In genomic region chr11:4220443-4221400, GRCm38 (mm10) we compare ENCODE assay signal across 9 mouse cellular contexts. TPM values are rescaled to one million over a fixed set of nuclear protein-coding genes. Genes with fewer than 3 reads are reported as not detected.
DNase-seq lines count a peak whose midpoint lies in the region; ATAC-seq and TF ChIP-seq lines count a peak whose summit lies in the region.
"Had no signal": no experiment of that assay in that cellular context is flagged by ENCODE, and none has a peak within 500 bp of the region (broad histone marks: within the 10 kb centered on the region; RNA-seq: fewer than 3 reads in every experiment).

No protein-coding gene starts in this region.

- no peaks in the 10 kb centered on the region for H3K9me3 ChIP-seq in CH12.LX (replicated peaks; ENCODE audit: low read length)
- H3K9me3 ChIP-seq in forebrain, embryonic 14.5 days (replicated peaks; ENCODE audit: control insufficient read depth, low read length) = no peaks in the 10 kb centered on the region
- no peaks in the 10 kb centered on the region for H3K9me3 ChIP-seq in intestine, postnatal 0 days (ENCODE audit: control insufficient read depth)
- no peaks in the 10 kb centered on the region for H3K9me3 ChIP-seq in liver, embryonic 12.5 days (replicated peaks)
- H3K9me3 ChIP-seq: stomach, embryonic 15.5 days had no signal

- H3K36me3 ChIP-seq in CH12.LX (replicated peaks in 1 of 2; ENCODE audit: control insufficient read depth in 1 of 2, insufficient read depth in 1 of 2, low read length in 1 of 2) = peaks cover 1 to 11% of the 10 kb centered on the region in 2 experiments
- H3K36me3 ChIP-seq in forebrain, embryonic 14.5 days (ENCODE audit: control insufficient read depth, insufficient read depth, low read length) = no peaks in the 10 kb centered on the region
- peaks cover 1% of the 10 kb centered on the region; the same call in 1 of the 2 replicates for H3K36me3 ChIP-seq in intestine, postnatal 0 days (ENCODE audit: control insufficient read depth, insufficient read depth)
- H3K36me3 ChIP-seq in liver, embryonic 12.5 days = no peaks in the 10 kb centered on the region
- H3K36me3 ChIP-seq: stomach, embryonic 15.5 days had no signal

- H3K4me1 ChIP-seq in CH12.LX (ENCODE audit: control insufficient read depth in 1 of 2, insufficient read depth in 2 of 2) = peaks cover 23 to 63% of the 10 kb centered on the region in 2 experiments
- no peaks in the 10 kb centered on the region for H3K4me1 ChIP-seq in forebrain, embryonic 14.5 days (ENCODE audit: control insufficient read depth, insufficient read depth, low read length)
- 0 out of 2 replicates have a peak, but pooled peaks cover 2% of the 10 kb centered on the region for H3K4me1 ChIP-seq in intestine, postnatal 0 days (replicated peaks; ENCODE audit: control insufficient read depth, insufficient read depth, low read length)
- peaks cover 77% of the 10 kb centered on the region for H3K4me1 ChIP-seq in liver, embryonic 12.5 days

- TF ChIP-seq RAD21 in CH12.LX (IDR thresholded peaks at IDR 0.05; ENCODE audit: low read depth, low read length) = peak; percentile 100

- H3K9ac ChIP-seq in CH12.LX (ENCODE audit: insufficient read depth, low read depth) = no peak overlapping the region
- H3K9ac ChIP-seq in forebrain, embryonic 14.5 days (ENCODE audit: low read length) = no peak overlapping the region
- no peak overlapping the region for H3K9ac ChIP-seq in intestine, postnatal 0 days (ENCODE audit: low read depth, low read length)
- H3K9ac ChIP-seq in liver, embryonic 12.5 days = no peak overlapping the region
- H3K9ac ChIP-seq: stomach, embryonic 15.5 days had no signal

- TF ChIP-seq POLR2A in CH12.LX (IDR thresholded peaks at IDR 0.05; ENCODE audit: low read depth, low read length) = no peak
- no peak for TF ChIP-seq POLR2A in brain, embryonic 14.5 days (IDR thresholded peaks at IDR 0.05; ENCODE audit: borderline replicate concordance, extremely low read depth, insufficient read depth, insufficient read length, poor library complexity, severe bottlenecking)

- in situ Hi-C loops in CH12.LX (cut with MboI; ENCODE audit: low pct_ligation_motif_present, low pct_unique_long_range_greater_than_20kb, low sequenced_read_pairs) = loop anchor here (5.0 kb wide), 1 partner anchor 37 kb away; the partner anchor contains the start of gene Lif

- peak; percentile 93 to 99 for TF ChIP-seq CTCF in CH12.LX (conservative IDR thresholded peaks at IDR 0.05 in 1 of 2, IDR thresholded peaks at IDR 0.05 in 1 of 2; ENCODE audit: low read depth in 2 of 2, low read length in 2 of 2)
- peak; percentile 80 for TF ChIP-seq CTCF in brain, embryonic 14.5 days (IDR thresholded peaks at IDR 0.05; ENCODE audit: borderline replicate concordance, extremely low read depth, insufficient read depth, insufficient read length)
- TF ChIP-seq CTCF in intestine, postnatal 0 days (IDR thresholded peaks at IDR 0.05; ENCODE audit: low read depth) = peak; percentile 93

- H3K4me3 ChIP-seq in CH12.LX (replicated peaks in 1 of 3; ENCODE audit: low read depth in 2 of 3, low read length in 2 of 3, poor library complexity in 1 of 3) = peak overlapping the region in 1 of 3 experiments; percentile 39
- no peak overlapping the region for H3K4me3 ChIP-seq in forebrain, embryonic 14.5 days (ENCODE audit: low read depth, low read length)
- no peak overlapping the region for H3K4me3 ChIP-seq in intestine, postnatal 0 days (ENCODE audit: low read depth, low read length)
- no peak overlapping the region for H3K4me3 ChIP-seq in liver, embryonic 12.5 days
- H3K4me3 ChIP-seq: stomach, embryonic 15.5 days had no signal

- 47% methylated on average over 28 of the region's 28 CpGs for WGBS in forebrain, embryonic 14.5 days
- 59% methylated on average over 28 of the region's 28 CpGs for WGBS in intestine, postnatal 0 days
- 44% methylated on average over 28 of the region's 28 CpGs for WGBS in liver, embryonic 12.5 days (ENCODE audit: insufficient replicate concordance)

- no peaks in the 10 kb centered on the region for H3K27me3 ChIP-seq in CH12.LX (replicated peaks)
- H3K27me3 ChIP-seq in forebrain, embryonic 14.5 days (replicated peaks; ENCODE audit: control insufficient read depth, insufficient read depth, low read length) = peaks cover 8% of the 10 kb centered on the region; the same call in 1 of the 2 replicates
- H3K27me3 ChIP-seq in intestine, postnatal 0 days (replicated peaks; ENCODE audit: control insufficient read depth, insufficient read depth, low read length) = no peaks in the 10 kb centered on the region
- peaks cover 22% of the 10 kb centered on the region for H3K27me3 ChIP-seq in liver, embryonic 12.5 days (replicated peaks)
- H3K27me3 ChIP-seq: stomach, embryonic 15.5 days had no signal

- peak; percentile 80 for DNase-seq in 3T3-L1 (ENCODE audit: low read depth, low spot score)
- DNase-seq in CH12.LX (ENCODE audit: extremely low read depth) = peak; percentile 93
- peak; percentile 42 for DNase-seq in brain, embryonic 14.5 days (ENCODE audit: low read depth)
- DNase-seq in forebrain, embryonic 14.5 days (ENCODE audit: low spot score) = peak; percentile 56
- DNase-seq in retina, postnatal 1 day = peak; percentile 75
- peak; percentile 94 for DNase-seq in thymus, postnatal 4 days

- no peak overlapping the region for H3K27ac ChIP-seq in CH12.LX (ENCODE audit: insufficient read depth, low read depth)
- H3K27ac ChIP-seq in forebrain, embryonic 14.5 days (ENCODE audit: low read depth, low read length) = no peak overlapping the region
- no peak overlapping the region for H3K27ac ChIP-seq in intestine, postnatal 0 days (ENCODE audit: low read depth, low read length)
- H3K27ac ChIP-seq in liver, embryonic 12.5 days = 0 out of 2 replicates have a peak overlapping the region, but pooled peaks have one; percentile 36
- H3K27ac ChIP-seq: stomach, embryonic 15.5 days had no signal

- H3K79me2 ChIP-seq in CH12.LX (replicated peaks; ENCODE audit: control insufficient read depth, extremely low read depth, insufficient read depth, poor library complexity, severe bottlenecking) = no peaks in the 10 kb centered on the region

- no peak for ATAC-seq in forebrain, embryonic 14.5 days
- ATAC-seq in intestine, postnatal 0 days = 0 out of 2 replicates have a peak, but pooled peaks have one; percentile 23
- no peak for ATAC-seq in liver, embryonic 12.5 days

- TF ChIP-seq EP300 in CH12.LX (IDR thresholded peaks at IDR 0.05; ENCODE audit: low read length) = no peak

- dilution Hi-C loops in CH12.LX (cut with MboI; ENCODE audit: extremely low pct_ligation_motif_present, extremely low pct_unique_long_range_greater_than_20kb, low sequenced_read_pairs) = no loop called here

- H3K4me2 ChIP-seq in CH12.LX (ENCODE audit: insufficient read depth, low read depth, poor library complexity, severe bottlenecking) = peak overlapping the region; percentile 18; the same call in 1 of the 2 replicates
- no peak overlapping the region for H3K4me2 ChIP-seq in forebrain, embryonic 14.5 days (ENCODE audit: low read length)
- H3K4me2 ChIP-seq in intestine, postnatal 0 days (replicated peaks; ENCODE audit: low read depth) = no peak overlapping the region
- H3K4me2 ChIP-seq in liver, embryonic 12.5 days = no peak overlapping the region
- H3K4me2 ChIP-seq: stomach, embryonic 15.5 days had no signal

TF ChIP-seq in CH12.LX, 34 proteins besides CTCF, POLR2A, EP300 and RAD21 (continues in another document):
- TF ChIP-seq SMC3 (IDR thresholded peaks at IDR 0.05; ENCODE audit: low read depth, low read length) (peak; percentile 100), NELFE (IDR thresholded peaks at IDR 0.05; ENCODE audit: low read depth, low read length) (peak; percentile 32; the same call in 1 of the 2 replicates), TCF12 (IDR thresholded peaks at IDR 0.05; ENCODE audit: low read depth, low read length) (no peak), SIN3A (IDR thresholded peaks at IDR 0.05; ENCODE audit: low read length) (no peak), GABPA (IDR thresholded peaks at IDR 0.05; ENCODE audit: insufficient replicate concordance, low read depth, low read length) (no peak), USF1 (IDR thresholded peaks at IDR 0.05; ENCODE audit: low read depth, low read length) (no peak)

RNA-seq across cellular contexts. Expression of gene Castor1, which starts 2.7 kb away (rescaled TPM):
- total RNA-seq in CH12.LX (2012; rRNA removed) (4.7 and 5.8 TPM in 2 replicates), CH12.LX (2014; rRNA removed) (13.0 TPM in 2 replicates)
- polyA plus RNA-seq in CH12.LX (2012; ENCODE audit: insufficient read length, low read depth) = 18.2 and 23.7 TPM in 2 replicates
- 1.9 and 2.7 TPM in 2 replicates for polyA plus RNA-seq in brain, embryonic 14.5 days (2012; rRNA removed)
- polyA plus RNA-seq in forebrain, embryonic 14.5 days (2014; fragmentation: Nextera tagmentation; extraction: Ambion mirVana) = 1.6 and 1.8 TPM in 2 replicates
- 10.3 and 14.7 TPM in 2 replicates for polyA plus RNA-seq in intestine, postnatal 0 days (2015; fragmentation: Nextera tagmentation; extraction: Ambion mirVana)
- polyA plus RNA-seq in liver, embryonic 12.5 days (2016; fragmentation: Nextera tagmentation; extraction: Ambion mirVana) = 2.1 and 2.3 TPM in 2 replicates

RNA-seq across cellular contexts. Expression of gene Osm, which starts 15.5 kb away (rescaled TPM):
- total RNA-seq in CH12.LX (2012; rRNA removed) (11.0 and 12.8 TPM in 2 replicates), CH12.LX (2014; rRNA removed) (11.8 and 15.1 TPM in 2 replicates)
- polyA plus RNA-seq in CH12.LX (2012; ENCODE audit: insufficient read length, low read depth) = 10.4 and 12.5 TPM in 2 replicates
- polyA plus RNA-seq in brain, embryonic 14.5 days (2012; rRNA removed) = 0.04 and 0.05 TPM in 2 replicates
- polyA plus RNA-seq in forebrain, embryonic 14.5 days (2014; fragmentation: Nextera tagmentation; extraction: Ambion mirVana) = 0.14 TPM in 1 of 2 replicates, not detected in the other
- 0.08 and 0.20 TPM in 2 replicates for polyA plus RNA-seq in intestine, postnatal 0 days (2015; fragmentation: Nextera tagmentation; extraction: Ambion mirVana)
- 0.48 and 0.55 TPM in 2 replicates for polyA plus RNA-seq in liver, embryonic 12.5 days (2016; fragmentation: Nextera tagmentation; extraction: Ambion mirVana)

RNA-seq across cellular contexts. Expression of gene Tbc1d10a, which starts 34.1 kb away (rescaled TPM):
- total RNA-seq in CH12.LX (2012; rRNA removed) (30.3 and 37.7 TPM in 2 replicates), CH12.LX (2014; rRNA removed) (30.9 and 33.9 TPM in 2 replicates)
- 33.5 and 37.6 TPM in 2 replicates for polyA plus RNA-seq in CH12.LX (2012; ENCODE audit: insufficient read length, low read depth)
- polyA plus RNA-seq in brain, embryonic 14.5 days (2012; rRNA removed) = 41.6 and 54.6 TPM in 2 replicates
- 13.3 and 18.3 TPM in 2 replicates for polyA plus RNA-seq in forebrain, embryonic 14.5 days (2014; fragmentation: Nextera tagmentation; extraction: Ambion mirVana)
- polyA plus RNA-seq in intestine, postnatal 0 days (2015; fragmentation: Nextera tagmentation; extraction: Ambion mirVana) = 37.2 and 40.8 TPM in 2 replicates
- 9.8 and 10.7 TPM in 2 replicates for polyA plus RNA-seq in liver, embryonic 12.5 days (2016; fragmentation: Nextera tagmentation; extraction: Ambion mirVana)

RNA-seq across cellular contexts. Expression of gene Lif, which starts 36.6 kb away (rescaled TPM):
- 0.42 and 1.8 TPM in 2 replicates for total RNA-seq in CH12.LX (2012; rRNA removed)
- 0.05 and 0.15 TPM in 2 replicates for total RNA-seq in CH12.LX (2014; rRNA removed)
- 0.07 and 0.17 TPM in 2 replicates for polyA plus RNA-seq in CH12.LX (2012; ENCODE audit: insufficient read length, low read depth)
- polyA plus RNA-seq in brain, embryonic 14.5 days (2012; rRNA removed) = 0.06 and 0.11 TPM in 2 replicates
- not detected in 2 replicates for polyA plus RNA-seq in forebrain, embryonic 14.5 days (2014; fragmentation: Nextera tagmentation; extraction: Ambion mirVana)
- polyA plus RNA-seq in intestine, postnatal 0 days (2015; fragmentation: Nextera tagmentation; extraction: Ambion mirVana) = 0.92 and 1.2 TPM in 2 replicates
- polyA plus RNA-seq in liver, embryonic 12.5 days (2016; fragmentation: Nextera tagmentation; extraction: Ambion mirVana) = not detected in 2 replicates

Comparison
In these comparisons a context has a peak if more than half of its experiments do, and no peak if none do; other contexts are left out.
1. DNase-seq: peak in every context shown above with its lines; median percentile 94 in thymus, postnatal 4 days; 93 in CH12.LX; 80 in 3T3-L1; 75 in retina, postnatal 1 day; 56 in forebrain, embryonic 14.5 days; 42 in brain, embryonic 14.5 days.